Mouse (Mus musculus) ES-Bruce4 (cell line): ENCODE measurements at regions not wholly inside any gene's neighbourhood (a gene's known extent, or its start where the extent isn't known, plus 50 kb on each side); places are given as distances from the start of the nearest gene placed in this dataset.

Experiments
- H3K27ac ChIP-seq: 2 replicates; pipeline ENCODE4 v1.5.1; 2012; ENCODE audit warnings: low read length, inconsistent platforms; ENCODE audit not compliant: insufficient read depth
- H3K27me3 ChIP-seq: 2 replicates; pipeline ENCODE4 v1.6.1; 2012; ENCODE audit warnings: mild to moderate bottlenecking, low read length, inconsistent platforms; ENCODE audit not compliant: control insufficient read depth, poor library complexity, insufficient read depth, severe bottlenecking
- H3K36me3 ChIP-seq: 2 replicates; pipeline ENCODE4 v1.6.1; 2012; ENCODE audit warnings: inconsistent platforms, mild to moderate bottlenecking, low read length, moderate library complexity; ENCODE audit not compliant: control insufficient read depth, poor library complexity, insufficient read depth, severe bottlenecking
- H3K4me1 ChIP-seq: one replicate; pipeline ENCODE4 v1.8.1; 2011; ENCODE audit warnings: low read length; ENCODE audit not compliant: control insufficient read depth, insufficient read depth
- H3K4me3 ChIP-seq: 2 replicates; pipeline ENCODE4 v1.5.1; 2011; ENCODE audit warnings: low read depth, mild to moderate bottlenecking, low read length
- H3K9ac ChIP-seq: 2 replicates; pipeline ENCODE4 v1.6.1; 2012; ENCODE audit warnings: low read depth, mild to moderate bottlenecking, inconsistent platforms; ENCODE audit not compliant: poor library complexity, severe bottlenecking
- H3K9me3 ChIP-seq: replicated peaks from 2 replicates; pipeline ENCODE4 v1.6.1; 2012; ENCODE audit warnings: mild to moderate bottlenecking, low read length, inconsistent platforms; ENCODE audit not compliant: control insufficient read depth, poor library complexity, insufficient read depth, severe bottlenecking
- CTCF ChIP-seq: IDR thresholded peaks from one replicate; pipeline ENCODE4 v1.8.1; 2011; ENCODE audit warnings: low read depth, low read length
- EP300 ChIP-seq: IDR thresholded peaks from 2 replicates; pipeline ENCODE4 v1.6.1; 2011; ENCODE audit warnings: low read depth, low read length; ENCODE audit not compliant: insufficient read depth
- POLR2A ChIP-seq: IDR thresholded peaks from one replicate; pipeline ENCODE4 v1.8.1; 2011; ENCODE audit warnings: low read length; ENCODE audit not compliant: insufficient read depth

DNA sequence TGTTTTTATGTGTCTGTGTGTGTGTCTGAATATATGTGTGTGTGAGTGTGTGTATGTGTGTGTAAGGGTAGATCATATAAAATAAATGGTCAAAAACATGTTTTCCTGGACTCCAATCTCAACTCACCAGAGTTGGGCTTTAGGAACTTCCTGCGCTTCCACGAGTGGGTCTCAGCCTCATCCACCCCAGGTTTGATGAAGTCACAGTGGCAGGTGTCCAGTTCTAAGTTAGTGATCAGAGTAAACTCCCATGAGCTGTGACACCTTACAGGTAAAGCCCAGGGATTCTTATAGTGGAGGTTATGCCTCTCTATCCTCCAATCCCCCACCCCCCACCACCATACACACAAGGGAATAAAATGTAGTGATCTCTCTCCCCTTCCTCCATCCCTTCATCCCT, 152.6 kb downstream of the Fndc1 start:
- H3K4me1 ChIP-seq, result no peaks in the 10 kb centered on the region
- H3K27me3 ChIP-seq, result no peaks in the 10 kb centered on the region
- H3K9ac ChIP-seq, result no peak overlapping the region
- H3K4me3 ChIP-seq, result no peak overlapping the region
- H3K36me3 ChIP-seq, result no peaks in the 10 kb centered on the region
- H3K9me3 ChIP-seq, result no peaks in the 10 kb centered on the region
- TF ChIP-seq POLR2A (no peak), CTCF (no peak), EP300 (no peak)
- H3K27ac ChIP-seq, result no peak overlapping the region

DNA sequence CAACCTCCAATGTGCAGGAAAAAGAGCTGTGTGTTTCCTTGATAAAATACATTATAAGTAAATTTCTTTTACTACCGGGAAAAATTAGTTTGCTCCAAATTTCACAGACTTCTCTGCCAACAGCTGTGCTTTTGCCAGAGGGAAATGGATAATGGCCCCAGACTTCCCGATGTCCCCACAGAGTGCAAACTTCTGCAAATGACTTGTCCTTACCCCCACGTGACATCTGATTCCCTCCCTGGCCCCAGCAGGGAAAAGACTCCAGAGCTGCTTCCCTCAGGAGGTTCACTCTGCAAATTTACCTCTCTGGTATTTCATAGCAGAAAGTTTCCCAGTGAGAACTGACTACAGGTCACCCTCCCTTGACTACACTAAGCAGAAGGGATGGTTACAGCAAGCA, 159.3 kb downstream of the Fndc1 start:
- Histone ChIP-seq H3K9ac (no peak overlapping the region), H3K36me3 (no peaks in the 10 kb centered on the region), H3K27me3 (no peaks in the 10 kb centered on the region), H3K4me3 (no peak overlapping the region), H3K27ac (no peak overlapping the region), H3K4me1 (no peaks in the 10 kb centered on the region), H3K9me3 (peaks cover 10% of the 10 kb centered on the region; the same call in 1 of the 2 replicates)
- no peak for TF ChIP-seq CTCF
- TF ChIP-seq EP300, result no peak
- no peak for TF ChIP-seq POLR2A

DNA sequence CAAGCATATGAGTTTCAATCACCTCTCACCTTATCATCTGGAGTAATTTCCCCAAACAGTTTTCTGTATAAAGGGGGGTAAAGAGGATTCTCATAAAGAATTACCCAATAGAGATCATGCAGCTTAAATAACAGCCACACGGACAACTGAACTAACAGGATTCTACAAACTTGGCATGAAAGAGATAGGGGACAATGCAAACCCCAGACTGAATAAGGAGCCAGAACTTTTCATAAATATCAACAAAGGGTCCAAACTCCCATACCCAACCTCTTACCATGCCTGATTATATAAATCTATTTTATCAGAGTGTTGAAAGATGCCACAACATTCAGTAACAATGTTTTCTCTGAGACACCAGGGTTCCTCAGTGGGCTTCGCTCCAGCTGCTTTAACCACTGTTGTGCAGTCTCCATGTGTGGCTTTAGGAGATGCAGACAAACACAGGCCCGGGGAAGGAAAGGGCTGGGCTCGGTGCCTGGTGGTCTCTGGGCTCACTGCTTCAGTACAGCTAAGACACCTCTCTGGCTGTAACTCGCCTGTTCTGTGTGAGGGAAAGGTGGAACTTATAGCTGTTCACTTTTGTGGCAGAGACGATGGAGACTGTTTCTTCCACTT, 160.2 kb downstream of the Fndc1 start:
- Histone ChIP-seq H3K9ac (no peak overlapping the region), H3K27me3 (no peaks in the 10 kb centered on the region), H3K27ac (no peak overlapping the region), H3K36me3 (no peaks in the 10 kb centered on the region), H3K9me3 (peaks cover 10% of the 10 kb centered on the region; the same call in 1 of the 2 replicates), H3K4me1 (no peaks in the 10 kb centered on the region), H3K4me3 (no peak overlapping the region)
- TF ChIP-seq EP300 (no peak), CTCF (no peak), POLR2A (no peak)

DNA sequence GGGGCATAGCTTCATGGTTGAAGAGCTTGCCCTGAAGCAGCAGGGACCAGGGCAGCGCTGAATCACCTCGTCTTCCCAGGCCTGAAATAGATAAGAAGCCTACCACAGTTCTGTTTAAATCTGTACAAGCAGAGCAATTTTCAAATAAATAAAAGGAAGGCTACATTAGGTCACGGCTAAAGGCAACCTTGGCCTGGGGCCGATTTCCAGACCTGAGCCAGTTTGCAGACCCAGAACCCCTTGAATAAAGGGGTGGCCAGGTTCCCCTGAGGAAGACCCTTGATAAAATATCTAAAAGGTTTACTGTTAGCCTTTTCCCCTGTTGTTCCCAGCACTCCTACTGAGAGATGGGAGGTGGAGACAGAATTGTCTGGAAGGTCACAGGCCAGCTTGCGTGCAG, 160.9 kb downstream of the Fndc1 start:
- Histone ChIP-seq H3K4me3 (no peak overlapping the region), H3K9me3 (peaks cover 10% of the 10 kb centered on the region; the same call in 1 of the 2 replicates), H3K27ac (no peak overlapping the region), H3K27me3 (no peaks in the 10 kb centered on the region), H3K4me1 (no peaks in the 10 kb centered on the region), H3K36me3 (no peaks in the 10 kb centered on the region), H3K9ac (no peak overlapping the region)
- no peak for TF ChIP-seq EP300
- TF ChIP-seq POLR2A, result no peak
- no peak for TF ChIP-seq CTCF

DNA sequence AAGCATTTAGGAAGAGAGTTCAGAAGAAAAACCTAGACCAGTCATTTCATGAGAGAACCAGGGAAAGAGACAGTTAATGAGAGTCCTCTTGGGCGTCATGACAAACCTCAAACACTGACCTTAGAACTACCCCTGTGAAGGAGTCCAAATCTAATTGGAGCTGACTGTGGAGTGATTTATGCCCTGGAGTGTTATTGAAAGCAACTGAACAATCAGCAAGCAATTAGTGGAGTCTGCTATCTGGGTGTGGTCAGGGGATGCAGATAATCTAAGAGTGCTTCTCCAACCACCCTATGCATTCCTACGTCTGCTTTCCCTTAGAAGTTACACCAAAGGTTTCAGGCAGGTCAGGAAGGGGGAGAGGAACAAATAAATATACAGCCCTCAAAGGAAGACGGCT, 161.4 kb downstream of the Fndc1 start:
- no peak overlapping the region for H3K27ac ChIP-seq
- no peaks in the 10 kb centered on the region for H3K36me3 ChIP-seq
- no peak overlapping the region for H3K4me3 ChIP-seq
- no peak overlapping the region for H3K9ac ChIP-seq
- TF ChIP-seq POLR2A (no peak), CTCF (no peak), EP300 (no peak)
- peaks cover 10% of the 10 kb centered on the region; the same call in 1 of the 2 replicates for H3K9me3 ChIP-seq
- H3K4me1 ChIP-seq, result no peaks in the 10 kb centered on the region
- no peaks in the 10 kb centered on the region for H3K27me3 ChIP-seq

DNA sequence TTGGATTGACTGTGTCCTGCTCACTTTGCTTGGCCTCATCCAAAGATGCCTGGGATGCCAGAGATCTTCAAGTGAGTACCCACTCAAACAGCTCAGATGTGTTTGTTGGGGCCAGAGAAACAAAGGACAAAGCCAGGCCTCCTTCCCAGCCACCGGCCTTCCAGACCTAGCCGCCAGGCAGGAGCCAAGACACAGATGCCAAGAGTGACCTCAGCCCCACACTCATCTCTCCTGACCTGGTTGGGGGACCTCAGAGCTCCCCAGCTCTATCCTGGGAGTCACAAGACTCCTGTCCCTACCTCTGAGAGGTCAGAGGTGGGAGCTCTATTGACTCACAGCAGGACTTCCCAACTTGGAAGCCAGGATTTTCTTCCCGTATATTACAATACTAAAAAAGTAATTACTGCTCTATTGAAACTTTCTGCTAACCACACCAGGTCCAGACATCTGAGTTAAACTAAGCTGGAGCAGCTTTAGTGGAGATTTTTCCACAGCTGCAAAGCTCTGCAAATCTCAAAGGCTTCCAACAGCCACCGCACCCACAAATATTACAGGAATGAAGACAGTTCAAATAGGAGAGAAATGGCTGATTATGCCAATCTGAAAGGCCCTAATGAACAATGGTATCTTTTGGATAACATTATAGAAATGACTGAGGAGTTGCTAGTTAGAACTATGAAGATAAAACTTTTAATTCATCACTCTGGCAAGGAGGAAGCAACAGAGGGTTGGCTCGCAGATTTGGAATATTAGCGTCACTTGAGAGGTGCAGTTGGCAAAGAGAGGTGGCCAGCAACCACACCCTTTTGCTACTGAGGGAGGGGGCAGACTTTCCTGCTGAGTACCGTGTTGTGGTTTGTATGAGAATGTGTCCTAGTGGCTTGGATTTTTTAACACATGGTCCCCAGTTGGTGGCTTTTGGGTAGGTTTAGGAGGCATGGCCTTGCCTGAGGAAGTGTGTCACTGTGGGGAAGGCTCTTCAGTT, 162.9 kb downstream of the Fndc1 start:
- no peaks in the 10 kb centered on the region for H3K27me3 ChIP-seq
- no peaks in the 10 kb centered on the region for H3K36me3 ChIP-seq
- H3K27ac ChIP-seq, result no peak overlapping the region
- H3K9me3 ChIP-seq, result peaks cover 10% of the 10 kb centered on the region; the same call in 1 of the 2 replicates
- H3K4me1 ChIP-seq, result no peaks in the 10 kb centered on the region
- no peak overlapping the region for H3K4me3 ChIP-seq
- TF ChIP-seq EP300 (no peak), CTCF (no peak), POLR2A (no peak)
- no peak overlapping the region for H3K9ac ChIP-seq
